Mouse (Mus musculus) hindbrain, embryonic 16.5 days (tissue): ENCODE data around the gene Tsc22d4. TPM values are rescaled to one million over a fixed set of nuclear protein-coding genes. Genes with fewer than 3 reads are reported as not detected.

Source experiments
- ATAC-seq: fragments of 200-750 bp; cut with Nextera tagmentation; 2 replicates; pipeline ENCODE4 v1.8.0; 2017; ENCODE audit warnings: moderate TSS enrichment, moderate library complexity
- H3K27ac ChIP-seq: fragments of 300-500 bp; sonication (generic); 2 replicates; pipeline ENCODE4 v1.5.1; 2014; ENCODE audit warnings: low read depth, mild to moderate bottlenecking, control low read depth, low read length, moderate library complexity
- H3K27me3 ChIP-seq: fragments of 300-500 bp; sonication (generic); replicated peaks from 2 replicates; pipeline ENCODE4 v1.6.1; 2014; ENCODE audit warnings: low read length; ENCODE audit not compliant: control insufficient read depth, insufficient read depth
- H3K36me3 ChIP-seq: fragments of 300-500 bp; sonication (generic); 2 replicates; pipeline ENCODE4 v1.6.1; 2014; ENCODE audit warnings: mild to moderate bottlenecking, low read length, moderate library complexity, mixed read lengths; ENCODE audit not compliant: control insufficient read depth, insufficient read depth
- H3K4me1 ChIP-seq: fragments of 300-500 bp; sonication (generic); 2 replicates; pipeline ENCODE4 v1.6.1; 2014; ENCODE audit warnings: low read depth, low read length; ENCODE audit not compliant: control insufficient read depth, insufficient read depth
- H3K4me2 ChIP-seq: fragments of 300-500 bp; sonication (generic); 2 replicates; pipeline ENCODE4 v1.6.1; 2014; ENCODE audit warnings: mild to moderate bottlenecking, low read length, control low read depth, moderate library complexity
- H3K4me3 ChIP-seq: fragments of 300-500 bp; sonication (generic); 2 replicates; pipeline ENCODE4 v1.5.1; 2014; ENCODE audit warnings: mild to moderate bottlenecking, low read length, control low read depth, moderate library complexity
- H3K9ac ChIP-seq: fragments of 300-500 bp; sonication (generic); 2 replicates; pipeline ENCODE4 v1.6.1; 2014; ENCODE audit warnings: low read depth, mild to moderate bottlenecking, control low read depth, low read length, moderate library complexity
- H3K9me3 ChIP-seq: fragments of 300-500 bp; sonication (generic); 2 replicates; pipeline ENCODE4 v1.6.1; 2014; ENCODE audit warnings: mild to moderate bottlenecking, low read length, moderate library complexity; ENCODE audit not compliant: control insufficient read depth
- WGBS: fragments of 180-500 bp; shearing (Covaris S2); extraction: QIAGEN DNeasy Blood & Tissue Kit; methylation state at CpG from one replicate; pipeline ENCODE4 v1.1.7; 2014; 5-methylcytosine and 5-hydroxymethylcytosine counted together
- polyA plus RNA-seq: library from polyadenylated mRNA; unstranded; fragments of >200 nt; fragmentation: Nextera tagmentation; extraction: Ambion mirVana; gene quantifications from 2 replicates; pipeline ENCODE4 v1.2.1, GENCODE M21; 2015

Tsc22d4 gene
- polyA plus RNA-seq, 1 experiment from 2014 or later: 150 TPM

DNA sequence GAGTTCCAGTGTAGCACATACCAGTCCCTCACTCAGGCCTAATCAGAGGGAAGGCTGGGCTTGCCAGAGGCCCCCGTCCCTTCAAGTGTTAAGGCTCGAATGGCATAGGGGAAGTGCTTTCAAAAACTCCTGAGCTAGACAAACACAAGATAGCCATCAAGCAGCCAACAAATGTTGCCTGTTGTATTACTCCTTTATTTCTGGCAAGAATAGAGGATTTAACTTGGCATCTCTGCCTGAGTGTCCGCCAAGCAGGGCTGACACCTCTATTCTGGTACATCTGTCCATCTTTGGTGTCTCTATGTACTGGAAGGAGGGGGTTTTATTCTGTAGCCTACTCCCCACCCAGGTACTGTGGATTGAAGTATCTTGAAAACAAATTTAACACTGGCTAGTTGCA, 10.6 kb downstream of the Tsc22d4 start:
- Histone ChIP-seq H3K27ac (no peak overlapping the region), H3K4me1 (peaks cover 5% of the 10 kb centered on the region), H3K9me3 (no peaks in the 10 kb centered on the region), H3K27me3 (no peaks in the 10 kb centered on the region), H3K9ac (no peak overlapping the region), H3K4me3 (no peak overlapping the region), H3K4me2 (no peak overlapping the region), H3K36me3 (peaks cover 3% of the 10 kb centered on the region; the same call in 1 of the 2 replicates)
- 59% methylated on average over 3 of the region's 3 CpGs for WGBS
- ATAC-seq: no peak

- Histone ChIP-seq H3K9ac (no peak overlapping the region), H3K27me3 (no peaks in the 10 kb centered on the region), H3K27ac (peak overlapping the region; percentile 57; the same call in 1 of the 2 replicates), H3K9me3 (no peaks in the 10 kb centered on the region), H3K4me2 (no peak overlapping the region), H3K36me3 (peaks cover 3% of the 10 kb centered on the region; the same call in 1 of the 2 replicates), H3K4me1 (peaks cover 5% of the 10 kb centered on the region), H3K4me3 (no peak overlapping the region)
- ATAC-seq: 0 out of 2 replicates have a peak, but pooled peaks have one; percentile 12
- WGBS: 49% methylated on average over 10 of the region's 10 CpGs
Observed at GRCm38 (mm10) chr5:137756882-137757661, 11.5 kb downstream of the Tsc22d4 start.

GRCm38 (mm10) chr5:137757887-137758286, 12.4 kb downstream of the Tsc22d4 start:
- WGBS: 51% methylated on average over 6 of the region's 6 CpGs
- Histone ChIP-seq H3K9ac (no peak overlapping the region), H3K4me2 (peak overlapping the region; percentile 35)

DNA sequence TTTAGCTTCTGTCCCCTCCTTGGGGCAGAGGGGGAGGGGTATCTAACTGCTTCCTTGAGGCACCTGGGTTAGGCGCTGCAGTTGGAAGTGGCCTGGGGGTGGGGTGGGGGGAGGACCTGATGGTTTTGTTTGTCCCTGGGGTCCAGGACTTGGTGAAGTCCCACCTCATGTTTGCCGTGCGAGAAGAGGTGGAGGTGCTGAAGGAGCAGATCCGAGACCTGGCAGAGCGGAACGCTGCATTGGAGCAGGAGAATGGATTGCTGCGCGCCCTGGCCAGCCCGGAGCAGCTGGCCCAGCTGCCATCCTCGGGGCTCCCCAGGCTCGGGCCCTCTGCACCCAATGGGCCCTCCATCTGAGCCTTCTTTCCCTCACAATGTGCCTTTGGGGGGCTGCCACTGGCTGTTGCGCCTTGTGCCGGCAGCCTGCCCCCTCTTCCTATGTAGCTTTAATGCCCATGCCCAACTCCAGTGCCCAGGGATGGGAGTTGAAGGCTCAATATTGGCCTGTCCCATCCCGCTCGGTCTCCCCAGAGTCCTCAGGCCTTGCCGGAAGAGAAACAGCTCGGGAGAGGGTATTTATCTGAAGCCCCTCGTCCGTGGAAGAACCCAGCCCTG, 13.5 kb downstream of the Tsc22d4 start:
- no peaks in the 10 kb centered on the region for H3K27me3 ChIP-seq
- peak overlapping the region; percentile 35; the same call in 1 of the 2 replicates for H3K4me2 ChIP-seq
- 0 out of 2 replicates have a peak overlapping the region, but pooled peaks have one; percentile 18 for H3K9ac ChIP-seq
- H3K36me3 ChIP-seq: no peaks in the 10 kb centered on the region; the same call in 1 of the 2 replicates
- no peak overlapping the region for H3K4me3 ChIP-seq
- peaks cover 5% of the 10 kb centered on the region for H3K4me1 ChIP-seq
- H3K27ac ChIP-seq: peak overlapping the region; percentile 79
- 86% methylated on average over 19 of the region's 19 CpGs for WGBS
- ATAC-seq: no peak
- H3K9me3 ChIP-seq: no peaks in the 10 kb centered on the region

More at GRCm38 (mm10) chr5:137757887-137758286, 12.4 kb downstream of the Tsc22d4 start:
- peak; percentile 75 for ATAC-seq
- Histone ChIP-seq H3K27me3 (no peaks in the 10 kb centered on the region), H3K27ac (peak overlapping the region; percentile 26; the same call in 1 of the 2 replicates), H3K9me3 (no peaks in the 10 kb centered on the region), H3K36me3 (no peaks in the 10 kb centered on the region; the same call in 1 of the 2 replicates), H3K4me3 (peak overlapping the region; percentile 10; the same call in 1 of the 2 replicates), H3K4me1 (peaks cover 5% of the 10 kb centered on the region)

- no peak overlapping the region for H3K4me3 ChIP-seq
- ATAC-seq: peak; percentile 94
- no peaks in the 10 kb centered on the region for H3K9me3 ChIP-seq
- WGBS: 20% methylated on average over 4 of the region's 4 CpGs
- no peaks in the 10 kb centered on the region for H3K27me3 ChIP-seq
- no peaks in the 10 kb centered on the region; the same call in 1 of the 2 replicates for H3K36me3 ChIP-seq
- no peak overlapping the region for H3K9ac ChIP-seq
- H3K4me1 ChIP-seq: peaks cover 5% of the 10 kb centered on the region
- no peak overlapping the region for H3K4me2 ChIP-seq
- H3K27ac ChIP-seq: peak overlapping the region; percentile 79; the same call in 1 of the 2 replicates
Observed at GRCm38 (mm10) chr5:137759971-137760412, 14.5 kb downstream of the Tsc22d4 start.

GRCm38 (mm10) chr5:137764609-137765340, 19.2 kb downstream of the Tsc22d4 start:
- WGBS: 51% methylated on average over 9 of the region's 9 CpGs
- no peaks in the 10 kb centered on the region for H3K36me3 ChIP-seq
- no peak overlapping the region for H3K4me2 ChIP-seq
- ATAC-seq: no peak
- H3K4me3 ChIP-seq: no peak overlapping the region
- no peaks in the 10 kb centered on the region for H3K27me3 ChIP-seq
- no peak overlapping the region for H3K27ac ChIP-seq
- peaks cover 2% of the 10 kb centered on the region; the same call in 1 of the 2 replicates for H3K4me1 ChIP-seq
- no peak overlapping the region for H3K9ac ChIP-seq
- no peaks in the 10 kb centered on the region for H3K9me3 ChIP-seq

GRCm38 (mm10) chr5:137766270-137766669, 20.7 kb downstream of the Tsc22d4 start:
- H3K9ac ChIP-seq: no peak overlapping the region

GRCm38 (mm10) chr5:137768475-137768874, 22.9 kb downstream of the Tsc22d4 start:
- peaks cover 2% of the 10 kb centered on the region; the same call in 1 of the 2 replicates for H3K4me1 ChIP-seq
- no peak overlapping the region for H3K9ac ChIP-seq
- H3K27ac ChIP-seq: no peak overlapping the region
- no peaks in the 10 kb centered on the region for H3K9me3 ChIP-seq
- H3K4me2 ChIP-seq: no peak overlapping the region
- no peaks in the 10 kb centered on the region for H3K36me3 ChIP-seq
- WGBS: 7% methylated on average over 1 of the region's 1 CpGs
- H3K4me3 ChIP-seq: no peak overlapping the region
- ATAC-seq: peak; percentile 65
- H3K27me3 ChIP-seq: no peaks in the 10 kb centered on the region

More at GRCm38 (mm10) chr5:137766270-137766669, 20.7 kb downstream of the Tsc22d4 start:
- H3K27me3 ChIP-seq: no peaks in the 10 kb centered on the region
- peaks cover 2% of the 10 kb centered on the region; the same call in 1 of the 2 replicates for H3K4me1 ChIP-seq
- WGBS: 65% methylated on average over 3 of the region's 3 CpGs
- H3K4me2 ChIP-seq: no peak overlapping the region
- no peaks in the 10 kb centered on the region for H3K36me3 ChIP-seq
- no peak for ATAC-seq
- no peaks in the 10 kb centered on the region for H3K9me3 ChIP-seq
- no peak overlapping the region for H3K27ac ChIP-seq
- H3K4me3 ChIP-seq: no peak overlapping the region
